Mouse (Mus musculus): ENCODE measurements around the gene Samd4b.

DNA sequence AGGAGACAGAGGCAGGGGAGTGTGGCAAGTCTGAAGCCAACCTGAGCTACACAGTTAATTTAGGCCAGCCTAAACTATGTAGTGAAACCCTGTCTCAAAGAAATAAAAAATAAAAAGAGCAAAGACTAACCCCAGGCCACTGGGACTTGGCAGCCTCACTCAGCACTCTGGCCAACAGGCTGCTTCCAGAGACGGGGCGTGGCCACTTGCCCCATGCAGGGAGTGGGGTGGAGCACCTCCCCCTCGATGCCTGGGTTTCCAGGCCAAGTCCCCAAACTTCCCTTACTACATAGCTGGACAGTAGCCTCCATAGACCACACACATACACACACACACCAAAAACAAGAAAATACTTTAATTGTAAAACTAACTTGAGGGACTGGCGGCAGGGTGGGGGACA, 39.5 kb downstream of the Samd4b start:
- TF ChIP-seq CTCF (IDR thresholded peaks at IDR 0.05; ENCODE audit: low read depth): no peak
- no peak for TF ChIP-seq EP300 (IDR thresholded peaks at IDR 0.05; ENCODE audit: low read depth)
